ENCODE assay signal across 1 mouse cellular context in the genomic region with DNA sequence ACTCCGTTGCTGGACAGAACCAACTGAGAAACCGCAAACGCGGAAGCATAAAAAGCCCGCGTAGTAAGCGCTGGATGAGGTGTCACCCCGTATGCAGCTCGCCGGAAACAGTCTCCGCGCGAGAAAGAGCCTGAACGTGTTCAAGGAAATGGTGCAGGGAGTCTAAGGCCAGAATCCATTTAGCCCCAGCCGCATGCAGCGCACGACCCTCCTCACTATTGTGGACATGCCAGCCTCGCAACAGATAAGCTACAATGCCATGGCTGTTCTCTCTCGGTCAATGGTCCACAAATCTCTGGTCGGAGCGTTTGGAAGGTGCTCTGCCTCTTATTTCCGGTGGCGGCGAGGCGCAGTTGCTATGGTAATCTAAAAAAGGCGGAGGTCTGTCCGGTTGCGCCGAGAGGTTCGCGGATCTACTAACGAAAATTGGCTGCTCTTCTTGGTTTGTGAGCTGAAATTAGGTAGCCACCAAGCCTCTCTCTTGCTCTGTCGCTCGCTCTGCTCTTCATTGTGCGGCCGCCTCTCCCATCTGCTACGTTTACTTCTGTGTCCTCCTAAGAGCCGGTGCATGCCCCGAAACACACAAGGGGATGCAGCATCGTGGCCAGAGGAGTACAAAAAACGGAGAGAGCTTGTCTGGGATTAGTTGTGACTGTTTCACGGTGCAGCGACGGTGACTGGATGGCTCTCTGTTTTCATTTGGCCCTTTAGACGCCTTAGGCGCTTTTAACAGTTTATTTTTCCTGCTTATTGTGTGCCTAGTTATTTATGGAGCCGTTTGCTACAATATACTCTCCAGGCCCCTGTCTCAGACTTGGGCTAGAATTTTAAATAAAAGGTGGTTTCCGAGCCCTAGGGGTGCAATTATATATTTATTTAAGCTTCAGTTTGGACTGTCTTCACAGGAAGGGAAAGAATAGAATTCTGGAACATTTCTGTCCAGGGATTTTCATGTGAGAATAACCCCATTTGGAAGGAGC.
TF ChIP-seq lines count a peak whose summit lies in the region.

A gene (plus strand): TSS at position 105 of the 980 bp plus-strand sequence.

TF ChIP-seq in C2C12, 6 proteins besides CTCF, POLR2A, EP300 and RAD21 (continued from another document):
- TF ChIP-seq FOSL1 (IDR thresholded peaks at IDR 0.05; ENCODE audit: insufficient read depth, low read length, poor library complexity, severe bottlenecking): no peak
